18 mouse cellular contexts compared by ENCODE assay signal in the genomic region with DNA sequence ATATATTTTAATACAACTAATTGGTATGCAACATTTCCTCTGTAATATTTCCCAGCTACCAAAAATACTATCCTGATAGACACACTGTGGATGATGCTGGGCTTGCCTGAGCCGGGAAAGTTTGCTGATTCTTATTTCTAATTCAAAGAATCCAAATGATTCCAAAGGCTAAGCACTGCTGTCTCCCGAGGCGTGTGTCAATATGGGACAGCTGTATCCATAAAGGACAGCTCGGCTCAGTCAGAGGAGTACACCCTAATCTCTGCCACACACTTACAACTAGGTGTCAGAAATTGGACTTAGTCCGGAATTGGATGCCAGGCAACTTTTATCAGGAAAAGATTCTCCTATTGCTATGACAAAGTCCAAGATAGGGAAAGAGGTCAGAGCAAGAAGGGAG.
"Had no signal": no experiment of that assay in that cellular context is flagged by ENCODE, and none has a peak within 500 bp of the region (broad histone marks: within the 10 kb centered on the region; RNA-seq: fewer than 3 reads in every experiment).

No protein-coding gene starts in this region.

- H3K4me3 ChIP-seq: liver, embryonic 12.5 days; midbrain, embryonic 10.5 days; midbrain, embryonic 12.5 days; myocyte; neural tube, embryonic 12.5 days had no signal

- H3K9me3 ChIP-seq: liver, embryonic 12.5 days; midbrain, embryonic 10.5 days; midbrain, embryonic 12.5 days; neural tube, embryonic 12.5 days had no signal

- H3K27me3 ChIP-seq: liver, embryonic 12.5 days; midbrain, embryonic 12.5 days; neural tube, embryonic 12.5 days had no signal

- H3K4me1 ChIP-seq: liver, embryonic 12.5 days; midbrain, embryonic 10.5 days; midbrain, embryonic 12.5 days; neural tube, embryonic 12.5 days had no signal

- DNase-seq: lung, adult 18-20 months; lung, postnatal 14 days; lung, postnatal 4 days; midbrain, embryonic 14.5 days; retina, postnatal 1 day; right cerebral cortex, adult 18-20 months; right cerebral cortex, postnatal 25 days; right cerebral cortex, postnatal 4 days; spleen, adult 18-20 months; thymus, adult 18-20 months; thymus, postnatal 14 days; thymus, postnatal 36 days had no signal

- H3K9ac ChIP-seq: liver, embryonic 12.5 days; liver, embryonic 14.5 days; midbrain, embryonic 12.5 days; neural tube, embryonic 12.5 days had no signal

- H3K27ac ChIP-seq: liver, embryonic 12.5 days; liver, embryonic 14.5 days; midbrain, embryonic 10.5 days; midbrain, embryonic 12.5 days; neural tube, embryonic 12.5 days had no signal

- ATAC-seq: liver, embryonic 12.5 days had no signal

- H3K36me3 ChIP-seq: liver, embryonic 12.5 days; midbrain, embryonic 10.5 days; midbrain, embryonic 12.5 days; neural tube, embryonic 12.5 days had no signal

- H3K4me2 ChIP-seq: liver, embryonic 12.5 days; midbrain, embryonic 12.5 days; neural tube, embryonic 12.5 days had no signal
